Mouse (Mus musculus): ENCODE results near the gene Cacnb4.

Cacnb4 gene

DNA sequence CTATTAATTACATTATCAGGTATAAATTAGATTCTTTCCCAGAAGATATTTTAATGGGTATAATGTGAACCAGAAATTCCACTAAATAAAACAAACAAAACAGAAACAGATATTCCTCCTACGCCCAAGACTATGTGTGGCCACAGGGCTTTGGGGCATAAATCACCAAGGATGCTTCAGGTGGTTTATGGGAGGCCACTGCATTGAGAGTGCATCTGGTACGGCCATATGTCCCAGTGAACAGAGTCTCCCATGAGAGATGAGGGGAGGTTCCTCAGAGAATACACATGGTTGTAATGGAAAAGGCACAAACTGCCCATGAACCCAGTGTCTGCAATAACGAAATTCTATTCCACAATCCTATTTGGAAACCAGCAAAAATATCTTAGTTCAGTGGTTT lies 160.1 kb downstream of the Cacnb4 start:
- no peak for DNase-seq

DNA sequence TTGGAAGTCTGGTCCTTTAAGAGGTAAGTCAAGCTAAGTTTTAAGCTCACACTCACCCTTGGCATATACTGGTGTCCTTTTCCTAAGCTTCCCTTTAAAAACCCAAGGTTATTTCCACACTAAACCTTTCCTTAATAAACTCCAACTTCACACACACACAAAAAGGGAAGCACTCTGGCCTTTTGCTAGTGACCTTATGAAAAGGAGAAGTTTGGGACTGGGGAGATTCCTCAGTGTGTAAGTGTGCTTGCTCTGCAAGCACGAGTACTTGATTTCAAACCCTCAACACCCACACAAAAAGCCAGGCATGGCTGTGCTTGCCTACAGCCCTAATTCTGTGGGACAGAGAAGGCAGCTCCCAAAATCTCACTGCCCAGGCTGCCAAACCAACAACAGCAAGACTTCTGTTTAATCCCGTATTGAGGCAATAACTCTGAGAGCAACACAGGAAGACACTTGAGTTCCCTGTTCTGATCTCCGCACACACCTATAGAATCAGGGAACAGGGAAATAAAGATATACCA lies 163.7 kb downstream of the Cacnb4 start:
- DNase-seq, result no peak

DNA sequence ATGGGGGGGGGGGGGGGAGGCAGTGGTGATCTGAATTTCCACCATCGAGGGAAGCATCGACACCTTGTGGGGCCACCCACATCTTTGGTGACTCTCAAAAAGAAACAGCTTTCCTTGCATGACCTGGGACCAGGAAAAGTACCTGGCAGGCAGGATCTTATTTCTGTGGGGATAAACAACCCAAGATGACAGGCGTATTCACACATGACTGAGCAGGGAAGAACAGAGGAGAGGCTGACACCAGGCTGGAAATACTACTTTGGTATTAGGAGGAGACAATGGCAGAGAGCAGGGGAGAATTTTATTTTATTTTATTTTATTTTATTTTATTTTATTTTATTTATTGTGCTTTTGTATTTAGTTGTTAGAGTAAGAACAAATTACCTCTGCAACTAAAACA lies 164.4 kb downstream of the Cacnb4 start:
- DNase-seq, result no peak

DNA sequence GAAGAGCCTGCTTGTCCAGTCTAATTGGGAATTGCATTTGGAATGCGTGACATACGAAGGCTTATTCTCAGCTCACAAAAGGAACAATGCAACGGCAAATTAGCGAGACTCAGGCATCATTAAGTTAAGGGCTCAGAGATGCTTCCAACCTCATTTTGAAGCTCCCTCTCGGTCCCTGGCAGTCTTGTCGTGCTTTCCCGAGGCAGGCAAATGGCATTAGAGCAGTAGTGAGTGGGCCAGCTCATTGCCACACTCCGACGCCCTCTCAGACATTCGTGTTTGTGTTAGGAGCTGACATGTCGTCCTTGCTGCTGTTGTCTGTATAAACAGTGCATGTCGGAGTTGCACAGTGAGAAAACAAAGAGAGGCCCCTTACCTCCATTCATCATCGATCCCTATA lies 164.8 kb downstream of the Cacnb4 start:
- no peak for DNase-seq

GRCm38 (mm10) chr2:52509779-52510500 lies 166.7 kb downstream of the Cacnb4 start:
- DNase-seq, result no peak

DNA sequence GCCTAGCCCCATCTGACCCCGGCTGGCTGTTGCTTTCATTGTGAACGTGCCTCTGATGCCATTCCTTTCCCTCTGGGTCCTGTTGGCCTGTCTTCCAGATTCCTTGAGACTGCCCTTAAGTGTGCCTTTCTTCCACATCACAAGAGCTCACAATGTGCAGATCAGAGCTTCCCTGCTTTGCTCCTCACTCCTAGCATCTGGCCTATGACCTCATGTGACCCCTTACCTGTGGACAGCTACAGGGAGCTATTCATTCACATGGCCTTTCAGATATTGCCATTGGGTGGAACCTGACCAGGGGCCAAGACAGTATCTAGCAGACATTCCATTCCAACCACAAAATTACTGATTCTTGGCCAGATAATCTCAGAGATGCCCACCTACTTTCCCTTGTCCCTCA lies 171.5 kb downstream of the Cacnb4 start:
- DNase-seq, result no peak

DNA sequence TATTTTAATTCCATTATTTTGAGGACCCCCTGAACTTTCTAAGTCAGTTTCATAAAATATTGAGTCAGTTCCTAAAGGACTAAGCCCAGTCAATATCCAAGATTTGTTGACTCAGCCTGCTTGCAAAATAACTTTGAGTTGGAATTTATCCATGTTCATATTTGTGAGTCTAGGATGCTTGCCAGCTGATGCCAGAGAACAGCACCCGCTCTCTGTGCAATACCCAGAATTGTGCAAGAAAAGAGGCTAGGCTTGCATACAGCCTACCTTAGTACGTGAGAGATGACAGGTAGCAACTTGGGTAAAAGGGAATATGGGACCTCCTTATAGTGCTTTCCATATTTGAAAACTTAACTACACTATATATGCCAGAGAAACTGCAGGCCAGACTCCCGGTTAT lies 171.9 kb downstream of the Cacnb4 start:
- DNase-seq, result no peak

GRCm38 (mm10) chr2:52499849-52500262 lies 176.8 kb downstream of the Cacnb4 start:
- DNase-seq, result no peak

DNA sequence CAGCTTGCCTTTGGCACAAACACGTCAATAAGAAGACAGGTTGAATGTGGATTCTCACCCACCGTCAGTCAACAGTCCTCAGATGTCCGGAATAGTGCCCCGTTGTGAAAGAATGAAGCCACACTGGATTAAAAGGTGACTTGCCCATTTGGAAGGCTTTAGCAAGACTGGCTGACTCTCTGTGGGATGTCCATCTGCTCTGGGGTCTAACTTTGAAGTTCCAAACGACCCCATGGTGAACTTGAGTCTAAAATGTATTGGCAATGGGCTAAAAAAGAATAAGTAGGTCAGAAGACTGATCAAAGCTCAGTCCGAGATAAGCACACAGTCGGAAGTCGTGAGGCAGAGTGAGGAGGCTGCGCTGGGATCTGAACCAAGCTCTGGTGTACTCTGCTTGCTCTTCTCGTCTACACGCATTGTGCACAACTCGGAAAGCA lies 177.5 kb downstream of the Cacnb4 start:
- DNase-seq, result no peak

DNA sequence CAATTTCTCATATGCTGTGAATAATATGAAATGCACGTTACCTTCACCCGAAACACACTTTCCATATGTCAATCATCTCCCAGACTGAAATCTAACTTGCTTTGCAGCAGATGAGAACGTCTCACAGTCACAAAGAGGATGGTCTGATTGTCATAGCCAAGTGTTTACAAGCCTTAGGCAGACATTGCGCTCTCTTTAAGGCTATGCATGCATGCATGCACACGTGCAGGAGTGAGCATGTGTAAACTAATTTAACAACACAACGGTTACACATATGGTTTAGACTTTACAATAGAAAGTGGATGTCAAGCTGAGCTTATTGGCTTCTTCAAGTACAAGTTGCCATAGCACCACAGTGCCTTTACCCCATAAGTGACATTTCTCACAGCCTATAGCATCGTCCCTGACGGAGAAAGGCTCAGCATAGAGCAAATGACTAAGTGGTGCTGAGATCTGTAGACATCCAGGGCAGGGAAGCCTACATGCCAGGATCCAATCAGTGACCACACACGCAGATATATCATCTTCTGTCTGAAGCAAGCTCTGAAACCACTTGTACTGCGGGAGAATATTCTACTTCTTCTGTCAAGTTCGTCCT lies 181.4 kb downstream of the Cacnb4 start:
- no peak for DNase-seq

DNA sequence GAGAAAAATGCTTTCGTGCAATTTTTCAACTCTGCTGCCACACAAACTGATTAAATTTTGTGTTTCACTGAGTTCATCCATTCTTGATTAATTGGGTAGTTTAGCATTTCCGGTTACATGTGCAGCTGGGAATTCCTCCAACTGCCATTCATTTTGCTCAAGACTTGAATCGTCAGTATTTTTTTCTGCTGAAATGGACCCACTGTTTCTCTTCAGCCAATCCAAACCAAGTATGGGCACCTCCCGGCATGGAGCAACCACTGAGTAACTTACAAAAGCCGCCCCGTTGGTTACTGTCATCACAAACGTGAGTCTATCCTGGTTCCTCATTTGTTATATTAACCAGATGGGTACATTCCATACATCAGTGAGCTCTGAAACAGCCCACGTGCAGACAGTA lies 182.4 kb downstream of the Cacnb4 start:
- DNase-seq, result no peak

DNA sequence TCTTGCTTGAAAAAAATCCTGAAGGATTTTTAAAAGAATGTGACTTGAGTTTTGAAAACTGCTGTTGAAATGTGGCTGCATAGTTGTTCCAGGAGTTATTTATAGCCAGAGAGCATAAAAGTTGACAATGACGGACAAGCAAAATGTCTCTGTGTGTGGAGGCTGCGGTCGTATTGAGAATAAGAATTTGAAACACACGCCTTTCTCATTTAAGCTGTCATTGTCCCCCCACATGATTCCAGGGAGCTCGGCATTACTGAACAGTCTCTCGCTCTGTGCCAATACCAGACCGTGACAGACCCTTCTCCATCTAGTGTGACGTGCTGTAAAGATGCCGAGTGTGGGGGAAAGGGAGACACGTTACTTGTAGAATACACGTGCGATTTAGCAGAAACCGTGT lies 183.8 kb downstream of the Cacnb4 start:
- no peak for DNase-seq

DNA sequence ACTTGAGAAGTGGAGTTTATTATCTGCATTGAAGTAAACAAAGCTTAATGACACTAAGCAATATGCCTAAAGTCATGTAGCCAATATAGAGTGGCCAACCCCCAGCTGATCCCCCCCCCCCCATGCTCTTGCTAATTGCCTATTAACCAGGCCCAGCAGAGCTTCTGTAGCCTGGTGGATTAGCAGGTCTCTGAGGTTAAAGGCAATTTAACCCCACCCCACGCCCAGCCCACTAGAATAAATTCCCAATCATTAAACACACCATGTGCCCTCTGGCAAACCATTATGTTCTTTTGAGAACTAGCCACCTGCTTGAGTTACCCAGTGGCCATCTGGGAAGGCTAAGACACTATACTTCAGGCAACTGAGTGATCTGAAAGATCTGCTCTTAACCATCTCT lies 186.8 kb downstream of the Cacnb4 start:
- DNase-seq, result no peak

GRCm38 (mm10) chr2:52483496-52483895 lies 193.1 kb downstream of the Cacnb4 start:
- no peak for DNase-seq

DNA sequence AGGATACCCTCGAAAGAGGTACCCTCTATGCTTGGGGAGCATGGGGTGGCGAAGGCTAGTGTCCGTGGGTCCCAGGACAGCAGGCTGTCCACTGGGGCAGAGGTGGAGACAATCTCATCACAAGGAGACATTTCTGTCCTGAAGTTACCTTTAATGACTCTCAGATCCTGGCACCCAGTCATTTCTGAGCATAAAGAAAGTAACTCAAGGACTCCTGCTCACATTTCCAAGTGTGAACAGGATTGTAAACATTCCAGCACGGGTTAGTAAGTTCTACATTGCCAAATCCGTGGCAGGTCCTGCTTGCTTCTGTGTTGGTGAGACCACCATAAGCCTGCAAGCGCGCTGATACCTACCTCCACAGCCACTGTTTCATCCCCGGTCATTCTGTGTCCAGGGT lies 196.2 kb downstream of the Cacnb4 start:
- DNase-seq, result no peak

GRCm38 (mm10) chr2:52478501-52478900 lies 198.1 kb downstream of the Cacnb4 start:
- no peak for DNase-seq

GRCm38 (mm10) chr2:52477550-52477907 lies 199.1 kb downstream of the Cacnb4 start:
- DNase-seq, result no peak

DNA sequence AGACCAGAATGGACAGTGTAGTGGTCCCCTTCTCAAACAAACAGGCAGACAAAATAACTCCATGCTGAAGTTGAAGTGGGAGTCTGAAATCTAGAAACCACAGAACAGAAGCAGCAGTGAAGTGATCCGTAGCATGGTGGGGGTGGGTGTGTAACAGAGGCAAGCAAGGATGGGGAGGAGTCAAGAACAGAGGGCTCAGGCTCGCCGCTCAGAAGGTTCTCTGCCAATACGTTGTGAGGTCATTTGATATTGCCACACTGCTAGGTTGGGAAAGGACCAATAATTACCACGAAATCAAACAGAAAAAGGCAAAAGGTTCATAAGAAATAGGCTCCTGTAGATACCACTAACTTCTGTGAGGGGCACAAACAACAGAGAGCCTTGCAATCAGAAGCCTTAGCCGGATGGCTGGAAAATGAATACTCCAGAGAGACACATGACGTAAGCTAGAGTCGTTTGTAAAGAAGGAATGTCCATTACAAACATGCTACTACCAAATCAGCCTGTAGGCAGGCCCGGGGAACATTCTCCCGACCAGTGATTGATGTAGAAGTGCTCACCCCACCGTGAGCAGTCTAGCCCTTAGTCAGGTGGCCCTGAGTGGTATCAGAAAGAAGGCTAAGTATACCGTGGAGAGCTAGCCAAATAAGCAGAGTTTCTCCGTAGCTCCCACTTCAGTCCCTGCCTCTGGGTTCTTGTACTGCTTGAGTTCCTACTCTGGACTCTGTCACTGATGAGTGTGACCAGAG lies 199.7 kb downstream of the Cacnb4 start:
- no peak for DNase-seq

DNA sequence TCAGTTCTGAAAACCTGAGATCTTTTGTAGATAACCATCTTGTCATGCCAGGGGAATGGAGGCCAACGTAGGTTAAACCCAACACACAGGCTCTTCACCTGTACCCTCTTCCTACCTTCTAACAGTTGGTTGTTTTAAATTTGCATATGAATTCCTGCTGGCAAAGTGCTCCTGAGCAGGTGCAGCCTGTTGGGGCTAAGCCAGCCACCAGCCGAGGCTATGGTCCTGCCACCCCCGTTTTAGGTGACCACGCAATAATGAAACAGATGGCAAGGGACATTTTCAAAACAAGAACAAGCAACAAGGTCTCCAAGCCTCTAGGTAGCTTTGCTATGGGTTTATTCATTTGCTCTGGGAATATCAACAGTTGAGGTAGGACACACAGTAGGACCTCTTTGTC lies 200.8 kb downstream of the Cacnb4 start:
- DNase-seq, result no peak

DNA sequence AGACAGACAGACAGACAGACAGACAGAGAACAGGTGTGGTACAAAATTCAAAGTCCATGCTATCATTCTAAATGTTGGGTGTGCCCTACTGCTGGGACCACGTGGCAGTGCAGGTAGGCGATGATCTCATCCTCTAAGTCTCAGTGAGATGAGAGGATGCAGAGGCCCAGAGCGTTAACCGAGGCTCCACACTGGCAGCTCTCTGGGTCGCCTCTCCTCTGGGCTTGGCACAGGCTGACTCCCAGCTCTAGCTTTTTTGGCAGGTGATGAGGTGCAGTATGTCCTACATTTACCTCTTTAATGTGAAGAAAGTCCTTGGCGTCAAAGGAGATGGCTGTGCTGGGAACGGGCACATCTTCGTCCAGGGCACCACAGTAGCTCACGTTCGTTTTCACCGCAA lies 202.1 kb downstream of the Cacnb4 start:
- no peak for DNase-seq

GRCm38 (mm10) chr2:52471545-52472291 lies 204.9 kb downstream of the Cacnb4 start:
- DNase-seq, result no peak

DNA sequence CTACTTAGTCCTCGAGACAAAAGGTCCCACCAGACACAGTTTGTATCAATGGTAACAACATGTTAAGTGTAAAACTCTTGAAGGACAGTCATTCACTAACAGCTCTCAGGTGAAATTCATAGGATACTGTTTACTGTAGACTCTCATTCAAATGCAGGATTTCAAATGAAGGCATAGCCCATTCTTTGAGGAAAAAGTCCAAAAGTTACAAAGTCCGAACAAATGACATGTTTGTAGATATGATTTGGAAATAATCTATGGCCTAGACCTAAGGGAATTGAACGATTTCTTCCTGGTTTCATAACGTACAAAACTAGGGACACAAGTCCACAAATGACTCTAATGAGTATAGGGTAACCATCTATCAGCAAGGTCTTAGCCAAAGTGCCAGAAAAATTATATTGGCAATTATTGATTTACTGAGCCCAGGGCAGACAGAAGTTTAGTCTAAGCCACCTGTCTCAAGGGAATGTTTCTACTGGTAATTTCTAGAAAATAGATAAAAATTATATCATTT lies 206.5 kb downstream of the Cacnb4 start:
- no peak for DNase-seq

DNA sequence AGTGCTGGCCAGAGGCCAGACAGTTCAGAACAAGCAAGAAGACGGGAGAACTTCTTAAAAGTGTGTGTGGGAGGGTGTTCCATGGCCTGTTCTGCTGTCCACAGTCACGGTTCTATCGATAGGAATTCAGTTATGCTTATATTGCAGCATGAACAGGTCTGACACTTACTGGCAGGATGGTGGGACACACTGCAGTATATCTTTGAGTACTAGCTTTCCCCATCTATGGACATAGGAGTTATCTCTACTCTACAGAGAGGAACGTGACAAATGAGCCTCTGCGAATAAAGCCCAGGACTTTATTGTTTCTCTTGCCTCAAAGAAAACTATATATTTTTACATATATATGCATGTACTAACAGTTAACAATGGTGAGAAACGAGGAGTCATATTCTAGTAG lies 209.0 kb downstream of the Cacnb4 start:
- no peak for DNase-seq
